ENCODE assay signal across 17 mouse cellular contexts in the genomic region with DNA sequence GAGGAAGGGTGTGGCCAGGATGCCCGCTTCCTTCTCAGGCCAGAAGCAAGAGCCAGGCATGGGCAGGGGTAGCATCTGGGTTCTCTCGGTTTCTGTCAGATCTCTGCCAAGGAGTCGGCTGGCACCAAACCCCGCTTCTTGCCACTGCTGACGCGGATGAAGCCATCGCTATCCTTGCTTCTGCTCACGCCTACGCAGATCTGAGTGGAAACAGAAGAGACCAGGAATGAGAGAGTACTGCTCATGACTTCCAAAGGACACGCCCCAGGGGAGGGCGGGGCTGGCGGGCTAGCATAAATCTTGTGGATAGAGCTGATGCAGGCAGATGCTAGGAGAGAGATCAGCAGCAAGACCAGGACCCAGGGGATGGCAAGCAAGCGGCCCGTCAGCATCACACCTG. TPM values are rescaled to one million over a fixed set of nuclear protein-coding genes. Genes with fewer than 3 reads are reported as not detected.
DNase-seq lines count a peak whose midpoint lies in the region; ATAC-seq lines count a peak whose summit lies in the region.
"Had no signal": no experiment of that assay in that cellular context is flagged by ENCODE, and none has a peak within 500 bp of the region (broad histone marks: within the 10 kb centered on the region; RNA-seq: fewer than 3 reads in every experiment).

No protein-coding gene starts in this region.

- H3K4me3 ChIP-seq in heart, embryonic 12.5 days: no peak overlapping the region
- H3K4me3 ChIP-seq in heart, embryonic 11.5 days (ENCODE audit: low read depth, low read length): no peak overlapping the region
- H3K4me3 ChIP-seq: embryonic facial prominence, embryonic 13.5 days; heart, embryonic 15.5 days; hindbrain, embryonic 12.5 days; limb, embryonic 10.5 days; liver, embryonic 15.5 days had no signal

- peak; percentile 31 for DNase-seq in cerebellum, adult 8-10 months
- peak; percentile 44 for DNase-seq in lung, postnatal 36 days
- DNase-seq in lung, postnatal 25 days (ENCODE audit: low spot score): no peak
- peak; percentile 68 to 85 for DNase-seq in frontal cortex, postnatal 36 days (ENCODE audit: low spot score in 2 of 2)
- peak; percentile 81 for DNase-seq in telencephalon, adult 2 months (ENCODE audit: low read depth, low spot score)
- DNase-seq: gastrocnemius, postnatal 14 days had no signal

- no peak overlapping the region for H3K4me2 ChIP-seq in heart, embryonic 12.5 days
- H3K4me2 ChIP-seq in heart, embryonic 11.5 days: no peak overlapping the region
- H3K4me2 ChIP-seq: embryonic facial prominence, embryonic 13.5 days; heart, embryonic 15.5 days; hindbrain, embryonic 12.5 days; liver, embryonic 15.5 days had no signal

- no peaks in the 10 kb centered on the region for H3K9me3 ChIP-seq in heart, embryonic 12.5 days (replicated peaks)
- no peaks in the 10 kb centered on the region for H3K9me3 ChIP-seq in heart, embryonic 11.5 days (replicated peaks; ENCODE audit: control insufficient read depth, low read length)
- H3K9me3 ChIP-seq: embryonic facial prominence, embryonic 13.5 days; G1E; heart, embryonic 15.5 days; hindbrain, embryonic 12.5 days; limb, embryonic 10.5 days; liver, embryonic 15.5 days had no signal

- 55% methylated on average over 14 of the region's 14 CpGs for WGBS in heart, embryonic 12.5 days
- WGBS in heart, embryonic 11.5 days (ENCODE audit: insufficient replicate concordance): 54% methylated on average over 14 of the region's 14 CpGs

- no peak overlapping the region for H3K27ac ChIP-seq in heart, embryonic 12.5 days (ENCODE audit: poor library complexity, severe bottlenecking)
- no peak overlapping the region for H3K27ac ChIP-seq in heart, embryonic 11.5 days (ENCODE audit: low read depth, low read length)
- H3K27ac ChIP-seq: embryonic facial prominence, embryonic 13.5 days; heart, embryonic 15.5 days; hindbrain, embryonic 12.5 days; limb, embryonic 10.5 days; liver, embryonic 15.5 days had no signal

- H3K9ac ChIP-seq in heart, embryonic 12.5 days: no peak overlapping the region
- no peak overlapping the region for H3K9ac ChIP-seq in heart, embryonic 11.5 days (ENCODE audit: low read depth, low read length)
- H3K9ac ChIP-seq: embryonic facial prominence, embryonic 13.5 days; heart, embryonic 15.5 days; hindbrain, embryonic 12.5 days; liver, embryonic 15.5 days had no signal

- H3K4me1 ChIP-seq in heart, embryonic 12.5 days (replicated peaks): peaks cover 26% of the 10 kb centered on the region
- H3K4me1 ChIP-seq in heart, embryonic 11.5 days (ENCODE audit: control insufficient read depth, insufficient read depth, low read length): peaks cover 16% of the 10 kb centered on the region; the same call in 1 of the 2 replicates

- ATAC-seq in cerebellum, adult (ENCODE audit: insufficient number of reproducible peaks, low FRiP score, low TSS enrichment): no peak
- ATAC-seq in heart, embryonic 12.5 days (ENCODE audit: insufficient number of reproducible peaks, low FRiP score): no peak
- ATAC-seq in heart, embryonic 11.5 days (replicated peaks; ENCODE audit: insufficient number of reproducible peaks, low FRiP score, low TSS enrichment): no peak
- ATAC-seq: forebrain, embryonic 14.5 days; intestine, embryonic 16.5 days had no signal

- H3K36me3 ChIP-seq in heart, embryonic 12.5 days: no peaks in the 10 kb centered on the region
- H3K36me3 ChIP-seq in heart, embryonic 11.5 days (ENCODE audit: control insufficient read depth, insufficient read depth, low read length): no peaks in the 10 kb centered on the region
- H3K36me3 ChIP-seq: embryonic facial prominence, embryonic 13.5 days; G1E; heart, embryonic 15.5 days; hindbrain, embryonic 12.5 days; limb, embryonic 10.5 days; liver, embryonic 15.5 days had no signal

- peaks cover 26% of the 10 kb centered on the region for H3K27me3 ChIP-seq in heart, embryonic 12.5 days (replicated peaks)
- peaks cover 19% of the 10 kb centered on the region for H3K27me3 ChIP-seq in heart, embryonic 11.5 days (ENCODE audit: control insufficient read depth, insufficient read depth, low read length)

RNA-seq across cellular contexts. Expression of gene Rpl19, which starts 11.4 kb away (rescaled TPM):
- polyA plus RNA-seq in heart, embryonic 12.5 days (2016; fragmentation: Nextera tagmentation; extraction: Ambion mirVana): 654 and 675 TPM in 2 replicates
- polyA plus RNA-seq in heart, embryonic 11.5 days (2014; fragmentation: Nextera tagmentation; extraction: Ambion mirVana): 855 and 888 TPM in 2 replicates

RNA-seq across cellular contexts. Expression of gene Cacnb1, which starts 15.0 kb away (rescaled TPM):
- 6.1 and 8.5 TPM in 2 replicates for polyA plus RNA-seq in heart, embryonic 12.5 days (2016; fragmentation: Nextera tagmentation; extraction: Ambion mirVana)
- polyA plus RNA-seq in heart, embryonic 11.5 days (2014; fragmentation: Nextera tagmentation; extraction: Ambion mirVana): 5.0 and 6.1 TPM in 2 replicates

RNA-seq across cellular contexts. Expression of gene Stac2, which starts 15.4 kb away (rescaled TPM):
- polyA plus RNA-seq in heart, embryonic 12.5 days (2016; fragmentation: Nextera tagmentation; extraction: Ambion mirVana): 0.47 and 0.63 TPM in 2 replicates
- polyA plus RNA-seq in heart, embryonic 11.5 days (2014; fragmentation: Nextera tagmentation; extraction: Ambion mirVana): 0.26 and 0.27 TPM in 2 replicates
- polyA plus RNA-seq: G1E had no signal

RNA-seq across cellular contexts. Expression of gene Arl5c, which starts 41.9 kb away (rescaled TPM):
- polyA plus RNA-seq in heart, embryonic 12.5 days (2016; fragmentation: Nextera tagmentation; extraction: Ambion mirVana): 3.4 and 3.9 TPM in 2 replicates
- polyA plus RNA-seq in heart, embryonic 11.5 days (2014; fragmentation: Nextera tagmentation; extraction: Ambion mirVana): 7.2 and 8.0 TPM in 2 replicates
- polyA plus RNA-seq: G1E had no signal

RNA-seq across cellular contexts. Expression of gene Plxdc1, which starts 51.6 kb away (rescaled TPM):
- 0.31 TPM in 1 of 2 replicates, not detected in the other for polyA plus RNA-seq in heart, embryonic 12.5 days (2016; fragmentation: Nextera tagmentation; extraction: Ambion mirVana)
- 0.14 TPM in 1 of 2 replicates, not detected in the other for polyA plus RNA-seq in heart, embryonic 11.5 days (2014; fragmentation: Nextera tagmentation; extraction: Ambion mirVana)
- polyA plus RNA-seq: limb, embryonic 10.5 days had no signal
